In genomic region chr9:122294242-122294881, GRCm38 (mm10) we compare ENCODE assay signal across 8 mouse cellular contexts. TPM values are rescaled to one million over a fixed set of nuclear protein-coding genes. Genes with fewer than 3 reads are reported as not detected.
A peak's percentile ranks its signal among the peaks of the same experiment; 100 is the strongest.
DNase-seq lines count a peak whose midpoint lies in the region; ATAC-seq and TF ChIP-seq lines count a peak whose summit lies in the region.

Gene Ano10, minus strand, starts transcription at chr9:122294423.

- in situ Hi-C loops in ES-E14 (cut with MboI; ENCODE audit: low sequenced_read_pairs in 2 of 2, unreplicated experiment in 2 of 2), result no loop called here

- peak; percentile 65; the same call in 1 of the 2 replicates for TF ChIP-seq POLR2A in lung, adult 2 months (IDR thresholded peaks at IDR 0.05; ENCODE audit: borderline replicate concordance, extremely low read depth, low read depth, low read length)

- ATAC-seq in forebrain, embryonic 15.5 days (replicated peaks), result peak; percentile 97
- ATAC-seq in neutrophil, adult 5-6 weeks (ENCODE audit: extremely low read depth, insufficient number of reproducible peaks, low FRiP score, poor library complexity, severe bottlenecking), result peak; percentile 92

- no peak for TF ChIP-seq CTCF in lung, adult 2 months (IDR thresholded peaks at IDR 0.05; ENCODE audit: insufficient read depth, low read length)

- peak within 1 kb of the TSS; percentile 75 to 82 for H3K4me3 ChIP-seq in ES-E14 (ENCODE audit: insufficient read depth in 1 of 2, low read depth in 1 of 2, low read length in 2 of 2, poor library complexity in 1 of 2, severe bottlenecking in 1 of 2)
- peak within 1 kb of the TSS; percentile 79 for H3K4me3 ChIP-seq in forebrain, embryonic 15.5 days
- peak within 1 kb of the TSS; percentile 65 for H3K4me3 ChIP-seq in lung, adult 2 months (replicated peaks; ENCODE audit: extremely low read depth, low read depth, low read length)

- H3K4me1 ChIP-seq in ES-E14 (ENCODE audit: control insufficient read depth in 2 of 2, insufficient read depth in 2 of 2, low read length in 2 of 2, poor library complexity in 1 of 2), result peaks cover 0 to 2% of the 10 kb centered on the region in 2 experiments; a peak in 1 of 4 replicates
- H3K4me1 ChIP-seq in forebrain, embryonic 15.5 days, result peaks cover 14% of the 10 kb centered on the region
- H3K4me1 ChIP-seq in lung, adult 2 months (ENCODE audit: control insufficient read depth, insufficient read depth, low read length), result no peaks in the 10 kb centered on the region; the same call in 1 of the 2 replicates

- under 1% methylated on average over 51 of the region's 51 CpGs for WGBS in forebrain, embryonic 15.5 days
- 2% methylated on average over 51 of the region's 51 CpGs for WGBS in lung, adult 2 months

- peak; percentile 99 for DNase-seq in ES-E14 (ENCODE audit: low read depth, low spot score)
- DNase-seq in cerebellum, adult 11-12 months, result peak; percentile 97
- DNase-seq in heart, postnatal 25 days (ENCODE audit: low spot score), result peak; percentile 95
- DNase-seq in layer of hippocampus, adult 18-20 months (ENCODE audit: low spot score in 2 of 2), result peak; percentile 92 to 97
- peak; percentile 94 for DNase-seq in lung, adult 2 months
- peak; percentile 92 to 97 for DNase-seq in thymus, adult 18-20 months

- no peak within 1 kb of the TSS for H3K27ac ChIP-seq in ES-E14 (ENCODE audit: insufficient read depth, low read depth, low read length, poor library complexity, severe bottlenecking)
- H3K27ac ChIP-seq in forebrain, embryonic 15.5 days (replicated peaks), result peak within 1 kb of the TSS; percentile 79

- peak within 1 kb of the TSS; percentile 74 for H3K9ac ChIP-seq in ES-E14 (ENCODE audit: insufficient read depth, low read depth, low read length, poor library complexity, severe bottlenecking)
- H3K9ac ChIP-seq in forebrain, embryonic 15.5 days (replicated peaks), result peak within 1 kb of the TSS; percentile 74

- intact Hi-C loops in heart, postnatal 25 days (cut with DNase I), result loop anchor here (5.0 kb wide), 1 partner anchor 47 kb away; no protein-coding TSS in a partner anchor

- H3K4me2 ChIP-seq in forebrain, embryonic 15.5 days (replicated peaks), result peak within 1 kb of the TSS; percentile 67

- H3K36me3 ChIP-seq in ES-E14 (ENCODE audit: control insufficient read depth, insufficient read depth, low read length, poor library complexity, severe bottlenecking), result no peaks in the 10 kb centered on the region
- no peaks in the 10 kb centered on the region for H3K36me3 ChIP-seq in forebrain, embryonic 15.5 days

- no peaks in the 10 kb centered on the region for H3K9me3 ChIP-seq in ES-E14 (ENCODE audit: control insufficient read depth, insufficient read depth, low read depth, low read length)
- H3K9me3 ChIP-seq in forebrain, embryonic 15.5 days, result no peaks in the 10 kb centered on the region

- no peaks in the 10 kb centered on the region for H3K27me3 ChIP-seq in forebrain, embryonic 15.5 days

TF ChIP-seq in ES-E14, 5 proteins besides CTCF, POLR2A, EP300 and RAD21:
- TF ChIP-seq MAFK (IDR thresholded peaks at IDR 0.05; ENCODE audit: insufficient read depth, low read depth, low read length) (no peak), CHD2 (IDR thresholded peaks at IDR 0.05; ENCODE audit: low read depth, low read length) (no peak), HCFC1 (IDR thresholded peaks at IDR 0.05; ENCODE audit: borderline replicate concordance, insufficient read depth, low read length) (no peak), ZNF384 (IDR thresholded peaks at IDR 0.05; ENCODE audit: low read depth, low read length) (no peak), ZC3H11A (IDR thresholded peaks at IDR 0.05; ENCODE audit: borderline replicate concordance, low read depth, low read length) (no peak)

RNA-seq across cellular contexts. Expression of gene Ano10, which starts in this region (rescaled TPM):
- total RNA-seq in ES-E14 (2012; rRNA removed), result 13.7 and 15.0 TPM in 2 replicates
- 34.4 and 35.2 TPM in 2 replicates for polyA plus RNA-seq in forebrain, embryonic 15.5 days (2015; fragmentation: Nextera tagmentation; extraction: Ambion mirVana)
- 100 to 1,000 TPM; 115 to 118 TPM for total RNA-seq in heart, postnatal 25 days (2021)
- 10 to 100 TPM; 23.8 to 26.4 TPM for total RNA-seq in layer of hippocampus, adult 18-20 months (2021)
- 48.7 and 50.6 TPM in 2 replicates for polyA plus RNA-seq in lung, adult 2 months (2012; rRNA removed)
- total RNA-seq in neutrophil, adult 5-6 weeks (2017), result 21.6 and 24.4 TPM in 2 replicates
